Mouse (Mus musculus): Measurements from ENCODE around the gene Samhd1.
A peak's percentile ranks its signal among the peaks of the same experiment; 100 is the strongest.

The Samhd1 gene

GRCm38 (mm10) chr2:157092024-157092423, 43.0 kb downstream of the Samhd1 start:
- DNase-seq, result no peak

DNA sequence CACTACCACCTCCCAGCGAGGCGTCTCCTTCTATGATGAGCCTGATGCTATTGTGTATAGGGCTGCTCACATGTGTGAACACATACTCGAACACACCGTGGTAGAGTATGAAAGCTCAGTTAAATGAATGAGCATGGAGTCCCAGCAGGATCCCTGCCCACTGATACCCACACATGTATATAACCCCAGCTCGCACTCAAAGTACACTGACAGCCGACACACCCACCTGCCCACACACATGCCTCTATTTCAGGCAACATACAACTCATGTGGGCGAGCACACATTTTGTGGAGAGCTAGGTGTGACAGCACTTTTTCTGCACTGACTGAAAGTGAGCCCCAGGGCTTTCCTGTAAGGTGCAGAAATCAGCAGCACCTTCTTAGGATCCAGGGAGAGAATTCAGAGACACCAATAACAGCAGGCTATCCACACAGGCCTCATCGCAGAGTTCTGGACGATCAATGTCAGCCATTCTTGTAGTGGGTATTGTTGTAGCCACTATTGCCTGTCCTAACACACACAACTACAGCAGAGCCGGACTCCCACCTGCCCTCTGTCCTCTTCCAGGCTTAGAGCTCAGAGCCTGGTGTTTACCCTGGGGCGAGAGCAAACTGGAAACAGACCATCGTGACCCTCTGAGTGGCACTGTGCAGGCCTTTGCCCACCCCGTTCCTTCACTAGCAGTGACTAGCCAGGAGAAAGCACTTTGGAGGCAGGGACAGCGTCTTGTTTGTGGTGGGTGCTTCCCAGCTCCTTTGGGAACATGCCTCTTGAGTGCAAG, 47.3 kb downstream of the Samhd1 start:
- DNase-seq, result no peak

GRCm38 (mm10) chr2:157086796-157087195, 48.3 kb downstream of the Samhd1 start, which contains the start of gene Tldc2:
Gene Tldc2 (plus strand): TSS chr2:157087055.
- no peak for DNase-seq

- DNase-seq, result peak; percentile 68 to 75
These were observed 50.1 kb downstream of the Samhd1 start for GRCm38 (mm10) chr2:157084831-157085585.

GRCm38 (mm10) chr2:157081960-157082359, 53.1 kb downstream of the Samhd1 start:
- no peak for DNase-seq

GRCm38 (mm10) chr2:157081331-157081730, 53.7 kb downstream of the Samhd1 start:
- no peak for DNase-seq

GRCm38 (mm10) chr2:157079701-157080180, 55.3 kb downstream of the Samhd1 start:
- no peak for DNase-seq

DNA sequence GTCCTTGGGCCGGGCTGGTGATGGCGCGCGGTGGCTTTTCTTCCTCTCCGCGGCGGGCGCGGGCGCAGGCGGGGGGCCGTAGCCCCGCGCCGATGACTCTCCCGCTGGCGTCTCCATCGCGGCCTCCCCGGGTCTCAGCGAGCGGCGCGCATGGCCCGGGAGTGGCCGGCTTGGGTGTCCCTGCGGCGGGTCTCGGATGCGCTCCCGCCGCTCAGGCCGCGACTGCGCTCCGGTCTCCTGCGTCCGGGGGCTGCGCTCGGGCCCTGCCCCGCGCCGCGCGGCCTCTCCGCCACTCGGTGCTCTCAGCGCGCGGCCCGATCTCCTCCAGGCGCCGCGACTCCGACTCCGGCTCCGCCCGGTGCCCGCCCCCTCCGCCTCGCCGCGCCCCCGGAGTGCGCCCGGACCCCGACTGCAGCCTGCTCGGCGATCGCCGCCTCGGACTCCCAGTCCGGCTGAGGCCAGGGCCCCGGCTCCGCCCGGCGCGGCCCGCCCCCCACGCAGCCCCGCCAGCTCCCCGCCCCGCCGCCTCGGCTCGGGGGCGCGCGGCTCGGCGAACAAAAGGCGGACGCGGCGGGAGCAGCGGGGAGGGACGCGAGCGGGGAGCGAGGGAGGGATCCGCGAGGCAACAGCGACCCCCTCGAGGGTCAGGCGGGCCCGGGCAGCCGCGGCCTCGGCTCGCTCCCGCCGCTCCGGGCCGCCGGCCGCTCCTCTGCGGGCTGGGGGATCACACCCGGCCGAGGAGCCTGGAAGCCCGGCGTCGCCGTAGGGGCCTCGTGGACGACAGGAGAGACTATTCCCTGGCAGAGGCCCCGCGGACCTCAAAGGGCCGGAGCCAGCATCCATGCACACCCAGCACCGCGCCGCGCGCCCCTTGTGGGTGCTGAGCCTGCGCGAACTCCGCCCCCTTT, 56.0 kb downstream of the Samhd1 start, which contains the start of gene Soga1:
TSS of gene Soga1 (minus strand) at position 462 of the 908 bp plus-strand sequence.
- peak; percentile 90 to 92 for DNase-seq

DNA sequence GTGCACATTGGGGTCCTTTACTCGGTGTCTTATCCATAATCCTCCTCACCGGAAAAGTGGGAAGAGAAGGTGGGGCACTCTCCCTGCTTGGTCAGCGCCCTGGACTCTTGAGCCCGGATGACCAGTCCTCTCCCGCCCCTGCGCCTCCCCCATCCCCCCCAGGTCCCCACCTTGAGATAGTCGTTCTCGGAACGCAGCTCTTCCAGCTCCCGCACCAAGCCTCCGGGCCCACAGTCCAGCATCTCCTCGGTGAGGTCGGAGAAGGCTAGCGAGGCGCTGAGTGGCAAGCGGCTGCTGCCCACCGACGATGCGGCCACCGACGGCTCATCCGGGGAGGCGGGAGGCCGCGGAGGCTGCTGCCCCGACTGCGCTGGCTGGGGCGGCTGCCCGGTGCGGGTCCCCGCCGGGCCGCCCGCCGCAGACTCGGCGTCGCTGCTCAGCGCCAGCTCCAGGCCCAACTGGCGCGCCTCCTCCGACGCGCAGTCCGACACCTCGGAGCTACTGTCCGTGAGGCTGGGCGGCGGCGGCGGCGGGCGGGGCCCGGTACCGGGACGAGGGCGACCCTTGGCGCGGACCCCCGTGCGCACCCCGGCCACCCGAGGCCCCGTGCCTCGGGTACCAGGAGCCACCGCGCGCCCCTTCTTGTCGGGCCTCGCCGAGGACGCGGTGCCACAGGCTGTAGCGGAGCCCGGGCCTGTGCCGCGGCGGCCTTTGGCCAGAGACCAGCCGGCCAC, 56.8 kb downstream of the Samhd1 start:
- no peak for DNase-seq

GRCm38 (mm10) chr2:157077641-157078058, 57.4 kb downstream of the Samhd1 start:
- DNase-seq, result peak; percentile 91 to 94

DNA sequence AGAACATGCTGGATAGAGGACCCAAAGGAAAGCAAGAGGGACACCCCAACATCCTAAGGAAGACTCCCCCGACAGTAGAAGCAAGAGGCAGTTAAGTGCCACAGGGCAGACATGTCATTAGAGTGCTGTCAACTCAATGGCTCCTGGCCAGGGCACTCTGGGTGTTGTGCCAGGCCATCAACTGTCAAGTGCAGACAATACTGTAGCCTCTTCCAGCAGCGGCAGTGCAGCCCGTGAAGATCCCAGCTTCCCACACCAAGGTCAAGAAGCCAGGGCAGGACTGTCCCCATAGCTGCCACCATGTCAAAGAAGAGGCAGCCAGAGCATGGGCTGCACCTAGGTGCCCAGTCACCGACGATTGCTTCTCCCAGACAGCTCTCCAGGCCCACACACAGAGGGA, 57.9 kb downstream of the Samhd1 start:
- peak; percentile 53 to 60 for DNase-seq

DNA sequence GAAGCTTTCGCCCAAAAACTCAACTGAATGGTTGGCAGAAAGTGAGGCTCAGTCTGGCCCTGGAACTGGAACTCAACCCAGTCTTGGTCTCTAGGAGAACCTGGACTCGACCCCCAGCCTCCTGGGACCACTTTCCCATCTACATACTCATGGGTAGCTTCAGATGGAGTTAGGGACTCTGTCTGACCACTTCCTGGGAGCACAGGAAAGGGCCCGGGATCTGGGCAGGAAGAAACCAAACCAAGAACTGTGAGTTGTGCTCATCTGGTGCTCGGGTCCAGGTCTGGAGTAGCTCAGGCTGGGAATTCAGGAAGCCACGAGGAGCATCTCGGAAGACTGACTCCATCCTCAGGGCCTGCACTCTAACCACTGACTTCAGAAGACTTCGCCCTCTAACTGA, 58.5 kb downstream of the Samhd1 start:
- DNase-seq, result no peak

- DNase-seq, result peak in 1 of 2 experiments; percentile 54
These were observed 59.4 kb downstream of the Samhd1 start for GRCm38 (mm10) chr2:157075685-157076084.

DNA sequence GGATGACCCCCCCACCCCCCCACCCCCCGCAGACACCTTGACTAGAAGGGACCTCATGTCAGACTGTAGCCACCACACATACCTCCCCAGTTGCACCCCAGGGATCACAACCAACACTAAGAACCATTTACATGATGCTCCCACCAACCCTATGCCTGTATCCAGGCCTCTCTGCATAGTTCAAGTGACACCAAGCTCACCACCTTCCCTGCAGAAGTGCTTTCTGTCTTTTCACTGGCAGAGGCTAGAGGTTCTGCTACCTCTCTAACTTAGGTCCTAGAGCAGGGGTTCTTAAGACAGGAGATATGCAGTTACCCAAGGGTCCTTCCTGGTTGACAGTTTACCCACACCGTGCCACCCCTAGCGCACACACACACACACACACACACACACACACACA, 59.8 kb downstream of the Samhd1 start:
- DNase-seq, result no peak

DNA sequence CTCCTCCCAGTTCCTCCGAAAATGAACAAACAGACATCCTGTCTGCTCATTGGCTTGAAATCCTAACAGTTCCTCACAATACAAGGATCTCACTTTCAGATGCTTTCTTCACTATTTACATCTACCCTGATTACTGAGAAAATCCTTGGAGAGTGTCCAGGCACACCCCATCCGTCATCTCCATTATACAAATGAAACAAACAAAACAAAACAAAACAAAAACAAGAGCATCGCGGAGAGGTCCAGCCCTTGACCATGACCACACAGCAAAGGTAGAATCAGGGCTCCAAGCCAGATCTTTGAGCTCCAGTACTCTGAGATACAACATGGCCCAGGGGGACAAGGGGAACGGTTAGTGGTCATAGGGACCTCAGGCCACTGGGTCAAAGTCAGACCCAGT, 60.3 kb downstream of the Samhd1 start:
- peak in 1 of 2 experiments; percentile 64 for DNase-seq

- DNase-seq, result peak; percentile 38 to 45
These were observed 60.8 kb downstream of the Samhd1 start for GRCm38 (mm10) chr2:157074186-157074724.

GRCm38 (mm10) chr2:157073378-157074052, 61.5 kb downstream of the Samhd1 start:
- DNase-seq, result peak in 1 of 2 experiments; percentile 51

DNA sequence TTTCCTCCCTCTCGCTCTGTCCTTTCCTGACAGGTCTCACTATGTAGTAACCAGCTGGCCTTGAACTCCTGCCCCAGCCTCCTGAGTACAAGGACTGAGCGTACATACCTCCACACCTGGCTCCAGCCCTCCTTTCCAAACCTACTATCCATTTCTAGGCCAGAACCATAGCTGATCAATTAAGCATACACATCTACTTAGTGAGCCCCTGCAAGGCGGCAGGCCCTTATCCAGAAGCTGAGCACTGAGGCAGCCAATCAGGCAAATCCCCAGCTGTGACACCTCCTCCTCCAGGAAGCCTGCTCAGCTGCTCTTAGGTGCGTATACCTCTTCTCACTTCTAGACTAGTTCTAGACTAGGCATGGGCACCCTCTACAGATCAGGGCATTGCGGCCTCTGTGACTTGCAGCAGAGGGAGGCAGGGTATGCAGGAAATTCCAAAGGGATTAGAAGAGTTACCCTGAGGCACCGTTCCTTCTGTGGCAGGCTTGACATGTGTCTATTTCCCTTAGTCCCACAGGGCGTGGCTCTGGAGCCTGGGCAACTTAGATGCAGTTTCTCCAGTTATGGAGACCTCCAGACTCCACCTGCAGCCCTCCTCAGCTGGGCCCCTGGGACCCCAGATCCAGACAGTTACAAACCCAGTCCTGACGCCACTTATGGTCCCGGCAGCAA, 62.6 kb downstream of the Samhd1 start:
- no peak for DNase-seq

DNA sequence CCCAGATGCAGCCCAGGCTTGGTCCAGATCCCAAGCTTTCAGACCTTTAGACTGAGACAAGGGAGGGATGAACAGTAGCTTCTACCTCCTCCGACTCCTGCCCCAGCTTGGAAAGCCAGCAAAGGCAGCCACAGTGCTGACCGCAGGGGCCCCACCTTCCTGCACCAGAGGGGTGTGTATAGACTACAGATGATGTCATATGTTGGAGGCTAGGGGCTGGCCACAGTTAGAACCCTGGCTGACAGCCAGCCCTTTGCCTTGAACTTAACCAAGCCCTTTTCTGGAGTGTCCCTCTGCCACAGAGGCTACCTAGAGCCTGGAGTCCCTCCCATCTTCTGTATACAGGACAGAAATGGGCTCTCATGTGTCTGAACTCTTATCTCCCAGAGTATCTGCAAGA, 63.5 kb downstream of the Samhd1 start:
- peak; percentile 88 to 93 for DNase-seq

DNA sequence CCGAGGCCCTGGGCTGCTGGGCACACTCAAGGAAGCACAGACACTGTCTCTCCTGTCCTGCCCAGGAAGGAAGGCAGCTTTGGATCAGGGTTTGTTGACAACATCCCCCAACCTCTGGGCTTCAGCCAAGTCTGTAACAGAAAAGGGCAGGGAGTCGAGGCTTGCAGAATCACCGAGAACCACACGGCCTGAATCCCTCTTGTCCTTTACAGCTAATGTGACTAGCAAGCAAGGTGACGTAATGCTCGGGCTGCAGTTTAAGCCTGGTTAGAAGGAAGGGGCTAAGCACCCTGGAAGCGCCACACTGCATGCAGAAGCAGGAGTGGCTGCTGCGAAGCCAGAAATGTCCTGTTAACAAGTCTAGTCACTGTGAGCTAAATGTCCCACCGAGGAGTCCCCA, 64.7 kb downstream of the Samhd1 start:
- DNase-seq, result peak; percentile 80 to 88
